Mouse (Mus musculus) MEL (cell line): ENCODE data around the gene Armcx1.

Experiments used
- CTCF ChIP-seq, 3 experiments: IDR thresholded peaks in 2 of 3; conservative IDR thresholded peaks in 1 of 3; 2 replicates each; pipeline ENCODE4 v1.5.1; 2011 to 2012; ENCODE audit warnings: low read length in 3 of 3, low read depth in 2 of 3, mild to moderate bottlenecking in 2 of 3, improper control_type of control experiment in 1 of 3, inconsistent platforms in 1 of 3, mixed read lengths in 1 of 3, moderate library complexity in 1 of 3; ENCODE audit not compliant: control insufficient read depth in 1 of 3, insufficient read depth in 1 of 3, poor library complexity in 1 of 3, severe bottlenecking in 1 of 3
- EP300 ChIP-seq, 2 experiments: IDR thresholded peaks; 2 replicates each; pipeline ENCODE4 v1.6.1; 2011; ENCODE audit warnings: improper control_type of control experiment in 2 of 2, low read length in 2 of 2, low read depth in 1 of 2, mild to moderate bottlenecking in 1 of 2
- GATA1 ChIP-seq: IDR thresholded peaks from 2 replicates; pipeline ENCODE4 v1.6.1; 2011; ENCODE audit warnings: low read depth, low read length, improper control_type of control experiment
- HCFC1 ChIP-seq: IDR thresholded peaks from 2 replicates; pipeline ENCODE4 v1.6.1; 2012; ENCODE audit warnings: low read depth, mild to moderate bottlenecking, inconsistent platforms, low read length, improper control_type of control experiment, moderate library complexity
- JUND ChIP-seq: IDR thresholded peaks from 2 replicates; pipeline ENCODE4 v1.6.1; 2011; ENCODE audit warnings: low read depth, mild to moderate bottlenecking, improper control_type of control experiment, low read length
- MAFK ChIP-seq: IDR thresholded peaks from 2 replicates; pipeline ENCODE4 v1.6.1; 2011; ENCODE audit warnings: low read depth, mild to moderate bottlenecking, low read length, improper control_type of control experiment, borderline replicate concordance
- MAX ChIP-seq: IDR thresholded peaks from 2 replicates; pipeline ENCODE4 v1.6.1; 2011; ENCODE audit warnings: low read length, improper control_type of control experiment
- POLR2A ChIP-seq, 2 experiments: IDR thresholded peaks; 2 replicates each; pipeline ENCODE4 v1.6.1; 2011 to 2012; ENCODE audit warnings: low read length in 2 of 2, mild to moderate bottlenecking in 2 of 2, control low read depth in 1 of 2, improper control_type of control experiment in 1 of 2, low read depth in 1 of 2, moderate library complexity in 1 of 2; ENCODE audit not compliant: control insufficient read depth in 1 of 2, insufficient read depth in 1 of 2, poor library complexity in 1 of 2
- TBP ChIP-seq: IDR thresholded peaks from 2 replicates; pipeline ENCODE4 v1.8.0; 2011; ENCODE audit warnings: low read depth, low read length, improper control_type of control experiment
- UBTF ChIP-seq: IDR thresholded peaks from 2 replicates; pipeline ENCODE4 v1.6.1; 2012; ENCODE audit warnings: low read depth, mild to moderate bottlenecking, inconsistent platforms, low read length, improper control_type of control experiment, moderate library complexity, borderline replicate concordance; ENCODE audit not compliant: insufficient read depth
- ZC3H11A ChIP-seq: IDR thresholded peaks from 2 replicates; pipeline ENCODE4 v1.6.1; 2012; ENCODE audit warnings: low read depth, mild to moderate bottlenecking, inconsistent platforms, low read length, improper control_type of control experiment
- ZKSCAN1 ChIP-seq: IDR thresholded peaks from 2 replicates; pipeline ENCODE4 v1.6.1; 2012; ENCODE audit warnings: low read depth, mild to moderate bottlenecking, inconsistent platforms, low read length, improper control_type of control experiment, moderate library complexity
- ZMIZ1 ChIP-seq: IDR thresholded peaks from 2 replicates; pipeline ENCODE4 v1.6.1; 2012; ENCODE audit warnings: low read depth, mild to moderate bottlenecking, inconsistent platforms, low read length, improper control_type of control experiment, moderate library complexity

DNA sequence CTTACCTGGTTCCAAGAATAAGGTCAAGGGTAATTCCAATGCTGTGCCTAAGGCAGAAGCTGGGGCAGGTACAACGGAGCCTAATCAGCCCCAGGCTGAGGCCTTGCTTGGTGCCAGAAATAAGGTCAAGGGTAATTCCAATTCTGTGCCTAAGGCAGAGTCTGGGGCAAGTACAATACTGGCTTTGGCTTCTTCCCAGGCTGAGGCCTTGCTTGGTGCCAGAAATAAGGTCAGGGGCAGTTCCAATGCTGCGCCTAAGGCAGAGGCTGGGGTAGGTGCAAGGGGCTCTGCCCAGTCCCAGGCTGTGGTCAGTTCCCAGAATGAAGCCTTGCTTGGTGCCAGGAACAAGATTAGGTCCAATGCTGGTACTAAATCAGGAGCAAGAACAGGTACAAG is 26.2 kb upstream of the Armcx1 start:
- TF ChIP-seq POLR2A (IDR thresholded peaks at IDR 0.05; ENCODE audit: control insufficient read depth in 1 of 2, insufficient read depth in 1 of 2, low read depth in 1 of 2, low read length in 2 of 2, poor library complexity in 1 of 2) (no peak), CTCF (IDR thresholded peaks at IDR 0.05 in 2 of 3, conservative IDR thresholded peaks at IDR 0.05 in 1 of 3; ENCODE audit: control insufficient read depth in 1 of 3, insufficient read depth in 1 of 3, low read depth in 2 of 3, low read length in 3 of 3, poor library complexity in 1 of 3, severe bottlenecking in 1 of 3) (no peak), MAFK (no peak), TBP (no peak), HCFC1 (no peak), MAX (no peak), ZMIZ1 (no peak), EP300 (IDR thresholded peaks at IDR 0.05; ENCODE audit: low read depth in 1 of 2, low read length in 2 of 2) (no peak), GATA1 (no peak), JUND (no peak), ZC3H11A (no peak), ZKSCAN1 (no peak), UBTF (no peak)
